10 mouse cellular contexts compared by ENCODE assay signal in the genomic region with DNA sequence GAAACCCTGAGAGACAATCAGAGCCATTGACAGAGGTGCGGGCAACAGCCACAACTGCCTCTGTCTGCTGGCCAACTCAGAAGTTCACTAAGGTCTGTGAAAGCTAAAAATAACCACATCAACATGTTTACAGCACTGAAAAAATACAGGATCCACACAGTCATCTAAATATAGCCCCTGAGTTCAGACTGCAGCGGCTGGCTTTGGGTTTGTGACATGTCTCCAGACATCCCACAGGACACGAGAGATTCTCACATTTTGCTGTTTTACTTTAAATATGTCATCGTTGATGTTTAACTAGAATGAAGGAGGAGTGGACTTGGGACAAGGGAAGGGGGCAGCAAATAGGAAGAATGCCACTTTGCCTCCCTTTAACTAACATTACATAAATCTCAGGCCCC.
DNase-seq lines count a peak whose midpoint lies in the region; ATAC-seq and TF ChIP-seq lines count a peak whose summit lies in the region.
"Had no signal": no experiment of that assay in that cellular context is flagged by ENCODE, and none has a peak within 500 bp of the region (broad histone marks: within the 10 kb centered on the region; RNA-seq: fewer than 3 reads in every experiment).

No protein-coding gene starts in this region.

- H3K36me3 ChIP-seq in lung, embryonic 16.5 days (ENCODE audit: control insufficient read depth, insufficient read depth, low read length): 0 out of 2 replicates have a peak, but pooled peaks cover 2% of the 10 kb centered on the region
- no peaks in the 10 kb centered on the region for H3K36me3 ChIP-seq in kidney, embryonic 15.5 days
- H3K36me3 ChIP-seq in stomach, embryonic 15.5 days: no peaks in the 10 kb centered on the region
- H3K36me3 ChIP-seq: G1E had no signal

- DNase-seq in lung, adult 2 months: no peak
- DNase-seq in heart, adult 8-10 months (ENCODE audit: low spot score): peak; percentile 62
- DNase-seq in c-Kit-positive CD71-positive TER-119-positive erythroid progenitor cells, embryonic 14.5 days (ENCODE audit: low spot score): no peak
- no peak for DNase-seq in adrenal gland, postnatal 25 days

- peak; percentile 18; the same call in 1 of the 2 replicates for ATAC-seq in lung, embryonic 16.5 days (ENCODE audit: low read depth)
- ATAC-seq in kidney, embryonic 15.5 days (replicated peaks; ENCODE audit: low FRiP score): no peak
- no peak for ATAC-seq in stomach, embryonic 15.5 days (ENCODE audit: insufficient read depth, low FRiP score, low read depth)
- no peak for ATAC-seq in megakaryocyte-erythroid progenitor cell, adult 5-6 weeks (replicated peaks; ENCODE audit: low FRiP score, low TSS enrichment, poor library complexity, severe bottlenecking)

- no peak for TF ChIP-seq CTCF in lung, adult 2 months (IDR thresholded peaks at IDR 0.05; ENCODE audit: insufficient read depth, low read length)

- H3K4me2 ChIP-seq in lung, embryonic 16.5 days (ENCODE audit: low read depth, low read length): no peak overlapping the region
- H3K4me2 ChIP-seq in kidney, embryonic 15.5 days: no peak overlapping the region
- no peak overlapping the region for H3K4me2 ChIP-seq in stomach, embryonic 15.5 days

- H3K9ac ChIP-seq in lung, embryonic 16.5 days (ENCODE audit: low read length): no peak overlapping the region
- no peak overlapping the region for H3K9ac ChIP-seq in kidney, embryonic 15.5 days
- no peak overlapping the region for H3K9ac ChIP-seq in stomach, embryonic 15.5 days

- H3K4me3 ChIP-seq in lung, embryonic 16.5 days (ENCODE audit: low read length): no peak overlapping the region
- H3K4me3 ChIP-seq in lung, adult 2 months (replicated peaks; ENCODE audit: extremely low read depth, low read depth, low read length): no peak overlapping the region
- H3K4me3 ChIP-seq in kidney, embryonic 15.5 days (replicated peaks): no peak overlapping the region
- no peak overlapping the region for H3K4me3 ChIP-seq in stomach, embryonic 15.5 days (replicated peaks)
- H3K4me3 ChIP-seq: megakaryocyte, embryonic 14.5 days had no signal

- peaks cover 36% of the 10 kb centered on the region for H3K4me1 ChIP-seq in lung, embryonic 16.5 days (replicated peaks; ENCODE audit: control insufficient read depth, insufficient read depth, low read length)
- peaks cover 32% of the 10 kb centered on the region for H3K4me1 ChIP-seq in lung, adult 2 months (ENCODE audit: control insufficient read depth, insufficient read depth, low read length)
- H3K4me1 ChIP-seq in kidney, embryonic 15.5 days: peaks cover 60% of the 10 kb centered on the region
- peaks cover 24% of the 10 kb centered on the region for H3K4me1 ChIP-seq in stomach, embryonic 15.5 days

- no peaks in the 10 kb centered on the region for H3K9me3 ChIP-seq in lung, embryonic 16.5 days (ENCODE audit: control insufficient read depth, low read length)
- no peaks in the 10 kb centered on the region for H3K9me3 ChIP-seq in kidney, embryonic 15.5 days (replicated peaks)
- H3K9me3 ChIP-seq in stomach, embryonic 15.5 days: no peaks in the 10 kb centered on the region
- H3K9me3 ChIP-seq: G1E; megakaryocyte, embryonic 14.5 days had no signal

- H3K27me3 ChIP-seq in lung, embryonic 16.5 days (ENCODE audit: control insufficient read depth, insufficient read depth, low read depth, low read length): no peaks in the 10 kb centered on the region
- no peaks in the 10 kb centered on the region for H3K27me3 ChIP-seq in kidney, embryonic 15.5 days
- H3K27me3 ChIP-seq in stomach, embryonic 15.5 days (replicated peaks): no peaks in the 10 kb centered on the region
- H3K27me3 ChIP-seq: megakaryocyte, embryonic 14.5 days had no signal

- WGBS in lung, embryonic 16.5 days: 29% methylated on average over 4 of the region's 4 CpGs
- 21% methylated on average over 4 of the region's 4 CpGs for WGBS in lung, adult 2 months
- 43% methylated on average over 4 of the region's 4 CpGs for WGBS in kidney, embryonic 15.5 days
- whole genome bisulfite sequencing in stomach, embryonic 15.5 days: 42% methylated on average over 4 of the region's 4 CpGs

- H3K27ac ChIP-seq in lung, embryonic 16.5 days (ENCODE audit: low read length): peak overlapping the region; percentile 62
- H3K27ac ChIP-seq in kidney, embryonic 15.5 days: peak overlapping the region; percentile 81
- 0 out of 2 replicates have a peak overlapping the region, but pooled peaks have one; percentile 12 for H3K27ac ChIP-seq in stomach, embryonic 15.5 days

- TF ChIP-seq POLR2A in lung, adult 2 months (IDR thresholded peaks at IDR 0.05; ENCODE audit: borderline replicate concordance, extremely low read depth, low read depth, low read length): no peak

Comparison
In these comparisons a context has a peak if more than half of its experiments do, and no peak if none do; other contexts are left out.
1. H3K27ac ChIP-seq: peak in every context shown above with its lines; median percentile 81 in kidney, embryonic 15.5 days; 62 in lung, embryonic 16.5 days; 12 in stomach, embryonic 15.5 days.